Mouse (Mus musculus) embryo, embryonic 10 days (tissue): ENCODE data around the gene Ucp2.

Source experiments
- DNase-seq: peaks from one replicate; pipeline ENCODE4 v3.0.0-alpha.2; 2015; ENCODE audit warnings: low spot score

The Ucp2 gene

GRCm38 (mm10) chr7:100503076-100503475, 9.9 kb downstream of the Ucp2 start:
- no peak for DNase-seq

- DNase-seq, result no peak
These were observed 11.8 kb downstream of the Ucp2 start for GRCm38 (mm10) chr7:100504740-100505487.

- no peak for DNase-seq
These were observed 13.4 kb downstream of the Ucp2 start for GRCm38 (mm10) chr7:100506494-100506893.

DNA sequence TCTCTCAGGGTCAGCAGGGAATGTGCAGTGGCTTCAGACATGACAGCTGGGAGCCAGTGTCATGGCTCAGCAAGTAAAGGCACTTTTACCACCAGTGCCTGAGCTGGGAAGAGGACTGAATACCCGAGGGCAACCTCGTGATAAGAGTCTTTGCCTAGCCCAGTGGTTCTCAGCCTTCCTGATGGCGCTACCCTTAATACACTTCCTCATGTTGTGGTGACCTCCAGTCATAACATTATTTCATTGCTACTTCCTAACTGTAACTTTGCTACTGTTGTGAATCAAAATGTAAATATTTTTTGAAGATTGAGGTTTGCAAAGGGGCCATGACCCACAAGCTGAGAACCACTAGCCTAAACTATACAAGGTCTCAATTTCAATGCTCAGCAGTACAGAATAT, 15.5 kb downstream of the Ucp2 start:
- DNase-seq, result no peak

- DNase-seq, result no peak
These were observed 18.5 kb downstream of the Ucp2 start for GRCm38 (mm10) chr7:100511602-100512001.

GRCm38 (mm10) chr7:100514573-100514972, 21.4 kb downstream of the Ucp2 start, which contains the start of gene Dnajb13:
Gene Dnajb13 (minus strand): TSS chr7:100514960.
- DNase-seq, result peak; percentile 29

- no peak for DNase-seq
These were observed 27.1 kb downstream of the Ucp2 start for GRCm38 (mm10) chr7:100520204-100520603.

DNA sequence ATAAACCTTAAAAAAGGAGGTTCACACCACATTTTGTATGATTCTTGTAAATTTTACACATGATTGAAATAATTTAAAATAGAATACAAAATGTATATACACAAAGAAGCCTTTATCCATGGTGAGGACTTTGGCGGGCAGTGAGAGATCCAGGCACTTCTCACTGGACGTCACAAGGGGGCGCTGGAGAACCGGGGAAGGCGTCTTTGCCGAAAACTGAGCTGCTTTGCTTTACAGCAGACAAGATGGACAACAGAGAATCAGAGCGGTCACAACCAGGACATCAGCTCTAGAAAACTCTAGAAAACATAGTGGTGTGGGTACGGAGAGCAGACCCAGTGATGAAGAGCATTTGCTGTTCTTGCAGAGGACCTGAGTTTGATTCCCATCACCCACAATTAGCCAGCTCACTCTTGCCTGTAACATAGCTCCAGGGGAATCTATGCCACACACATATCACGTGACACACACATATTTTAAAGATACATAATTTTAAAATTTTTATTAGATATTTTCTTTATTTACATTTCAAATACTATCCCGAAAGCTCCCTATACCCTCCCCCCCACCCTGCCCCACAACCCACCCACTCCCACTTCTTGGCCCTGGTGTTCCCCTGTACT, 27.6 kb downstream of the Ucp2 start:
- DNase-seq, result peak; percentile 86

DNA sequence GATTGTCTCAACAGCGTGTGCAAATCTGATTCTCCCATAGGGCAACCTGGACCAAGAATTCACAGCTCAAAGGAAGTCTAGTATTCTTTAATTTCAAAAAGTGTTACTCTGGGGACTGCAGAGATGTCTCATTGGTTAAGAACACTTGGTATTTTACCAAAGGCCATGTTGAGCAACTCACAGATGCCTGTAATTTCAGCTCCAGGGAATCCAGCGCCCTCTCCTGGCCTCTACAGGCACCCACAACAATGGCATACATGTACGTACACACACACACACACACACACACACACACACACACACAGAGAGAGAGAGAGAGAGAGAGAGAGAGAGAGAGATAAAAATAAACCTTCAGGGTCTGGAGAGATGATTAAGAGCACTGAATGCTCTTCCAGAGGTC, 29.1 kb downstream of the Ucp2 start:
- no peak for DNase-seq

DNA sequence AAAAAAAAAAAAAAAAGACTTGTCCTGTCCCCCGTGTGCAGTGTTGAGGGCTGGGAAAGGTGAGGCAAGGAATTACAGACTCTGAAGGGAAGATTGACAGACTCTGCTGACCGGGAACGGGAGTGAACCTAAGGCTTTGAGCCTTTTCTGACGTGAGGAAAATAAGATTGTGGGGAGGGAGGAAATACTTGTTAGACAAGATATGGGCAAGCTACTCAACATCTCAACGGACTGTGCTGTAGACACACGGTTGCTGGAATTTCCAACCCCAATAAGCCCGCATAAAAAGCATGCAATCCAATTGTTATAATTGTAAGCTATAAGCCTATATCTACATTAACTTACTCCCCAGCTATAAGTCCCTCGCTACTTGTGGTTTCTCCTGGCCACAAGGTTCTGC, 31.5 kb downstream of the Ucp2 start:
- no peak for DNase-seq

DNA sequence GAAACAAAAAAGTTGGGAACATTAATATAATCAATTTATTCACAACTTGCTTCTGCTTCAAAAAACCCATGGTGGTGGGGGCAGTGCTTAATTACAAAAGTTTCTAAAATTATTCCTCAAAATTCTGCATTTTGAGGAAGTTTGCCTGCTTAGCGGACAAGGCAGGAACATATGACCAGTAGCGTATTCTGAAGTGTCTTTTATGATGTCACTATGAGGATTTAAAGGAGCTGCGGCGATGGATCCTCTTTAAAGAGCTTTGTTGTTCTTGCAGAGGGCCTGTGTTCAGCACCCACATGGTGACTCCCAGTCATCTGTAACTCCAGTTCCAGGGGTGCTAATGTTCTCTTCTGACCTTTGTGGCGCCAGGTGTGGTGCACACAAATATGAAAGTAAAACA, 37.6 kb downstream of the Ucp2 start:
- no peak for DNase-seq

GRCm38 (mm10) chr7:100533503-100533902, 40.4 kb downstream of the Ucp2 start:
- no peak for DNase-seq

GRCm38 (mm10) chr7:100534216-100534615, 41.1 kb downstream of the Ucp2 start:
- DNase-seq, result no peak

DNA sequence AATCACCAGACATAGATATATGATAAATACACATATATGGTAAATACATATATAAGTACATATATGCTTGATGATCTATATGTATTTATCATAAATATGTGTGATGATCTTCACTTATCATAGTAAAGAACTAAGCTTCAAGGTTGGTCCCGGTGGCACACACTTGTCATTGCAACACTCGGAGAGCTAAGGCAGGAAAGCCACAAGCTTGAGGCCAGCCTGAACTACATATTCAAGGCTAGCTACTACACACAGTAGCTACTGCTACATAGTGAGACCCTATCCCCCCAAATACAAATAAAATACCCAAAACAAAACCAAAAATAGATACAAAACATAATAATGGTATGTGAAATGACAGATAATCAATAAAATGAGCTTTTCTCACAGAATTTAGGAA, 42.7 kb downstream of the Ucp2 start:
- DNase-seq, result no peak

DNA sequence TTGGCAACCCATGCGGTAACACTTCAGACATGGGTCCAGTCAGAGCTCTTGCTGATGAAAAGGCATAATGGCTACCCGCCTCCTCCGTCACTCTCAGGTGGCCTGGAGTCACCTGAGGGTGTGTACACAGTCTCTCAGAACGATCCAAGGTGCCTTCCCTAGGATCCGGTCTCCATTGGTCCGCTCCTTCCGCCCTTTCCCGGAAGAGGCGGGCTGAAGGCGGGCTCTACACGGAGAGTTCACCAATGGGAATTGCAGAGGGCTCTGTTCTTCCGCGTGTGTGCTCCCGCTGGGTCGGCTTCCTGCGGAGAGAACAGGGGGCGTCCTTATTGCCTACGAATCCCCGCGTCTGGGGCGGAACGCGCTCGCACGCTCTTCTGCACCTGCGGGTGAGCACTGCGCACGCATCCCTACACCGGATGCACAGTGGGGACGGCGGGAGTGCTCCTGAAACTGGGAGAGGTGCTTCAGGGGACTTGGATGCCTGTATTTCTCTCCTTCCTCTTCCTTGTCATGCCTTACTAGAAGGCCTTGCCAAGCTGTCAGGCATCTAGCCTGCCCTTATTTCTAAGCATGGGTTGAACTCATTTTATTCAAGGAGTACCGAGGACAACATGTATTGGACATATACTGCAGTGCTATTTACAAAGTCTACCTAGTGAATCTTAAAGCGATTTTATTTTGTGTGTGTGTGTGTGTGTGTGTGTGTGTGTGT, 43.8 kb downstream of the Ucp2 start, which contains the start of gene Coa4:
Gene Coa4, plus strand, starts transcription at position 268 of the 715 bp plus-strand sequence.
- DNase-seq, result peak; percentile 93

GRCm38 (mm10) chr7:100537519-100537902, 44.4 kb downstream of the Ucp2 start:
- DNase-seq, result no peak

DNA sequence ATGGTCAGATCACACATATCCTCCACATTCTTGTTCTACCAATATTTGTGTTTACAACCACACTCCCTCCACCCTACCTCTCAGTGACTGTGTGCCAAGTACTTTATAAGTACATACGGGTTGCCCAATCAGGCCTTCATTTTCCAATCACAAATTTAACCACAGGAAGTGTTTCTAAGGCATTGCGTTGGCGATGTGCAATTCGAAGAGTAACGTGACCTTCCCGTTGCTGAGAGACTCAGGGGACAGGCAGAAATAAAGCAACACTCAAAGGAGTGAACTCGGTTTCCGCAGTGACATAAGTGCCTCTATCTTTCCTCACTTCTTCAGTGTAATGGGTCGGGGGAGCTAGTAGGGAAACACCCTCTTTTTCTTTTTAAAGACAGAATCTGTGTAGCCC, 46.4 kb downstream of the Ucp2 start:
- DNase-seq, result no peak

DNA sequence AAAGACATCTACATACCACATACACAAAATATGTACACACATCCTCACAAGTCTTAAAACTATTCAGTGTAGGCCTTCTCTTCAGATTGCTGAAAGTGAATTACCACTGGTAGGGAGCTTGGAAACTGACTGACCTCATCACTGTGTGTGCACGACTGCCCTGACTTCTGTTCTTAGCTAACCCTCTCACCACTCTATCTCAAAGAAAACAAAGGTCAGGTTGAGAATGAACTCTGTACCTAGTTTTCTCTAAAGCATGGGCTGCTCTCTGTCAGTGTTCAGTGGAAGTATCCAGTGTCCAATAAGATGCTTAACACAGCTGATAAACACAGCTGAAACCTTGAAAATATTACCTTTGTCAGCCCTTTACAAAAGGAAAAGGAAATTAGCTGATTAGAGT, 51.3 kb downstream of the Ucp2 start:
- DNase-seq, result no peak

- no peak for DNase-seq
These were observed 54.5 kb downstream of the Ucp2 start for GRCm38 (mm10) chr7:100547631-100548030.

- no peak for DNase-seq
These were observed 56.7 kb downstream of the Ucp2 start for GRCm38 (mm10) chr7:100549796-100550195.

DNA sequence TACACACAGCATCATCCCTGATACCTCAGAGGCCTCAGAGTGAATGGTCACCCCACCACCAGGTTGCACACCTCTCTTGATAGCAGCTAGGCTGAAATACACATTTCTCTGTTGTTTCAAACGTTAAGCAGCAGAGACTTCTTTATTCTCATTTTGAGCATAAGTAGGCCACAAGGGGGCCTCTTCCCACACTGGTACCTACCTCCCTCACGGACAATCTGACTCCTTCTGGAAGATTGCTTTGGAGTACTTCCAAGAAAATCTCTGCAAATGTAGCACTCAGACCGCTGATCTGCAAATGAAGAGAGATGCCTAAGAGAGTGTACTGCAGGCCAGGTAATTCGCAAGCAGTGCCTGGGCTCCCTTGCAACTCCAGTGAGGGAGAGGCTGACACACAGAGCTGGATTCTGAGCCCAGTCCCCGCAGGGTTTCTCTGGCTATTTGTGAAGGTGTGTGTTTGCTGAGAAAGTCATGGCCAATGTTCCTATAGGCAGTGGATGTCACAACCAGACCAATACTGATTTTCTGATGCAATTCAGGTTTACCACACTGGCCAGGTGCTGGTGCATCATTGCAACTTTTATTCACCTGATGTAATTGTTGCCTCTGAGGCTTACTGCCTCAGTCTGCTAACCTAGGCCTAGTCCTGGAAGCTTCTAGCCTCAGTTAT, 57.3 kb downstream of the Ucp2 start:
- DNase-seq, result no peak
